Mouse (Mus musculus) spleen, adult 2 months (tissue): ENCODE measurements around the gene Map3k7cl. TPM values are rescaled to one million over a fixed set of nuclear protein-coding genes. Genes with fewer than 3 reads are reported as not detected.

Experiments used
- DNase-seq, 2 experiments: peaks; one replicate each; pipeline versions ENCODE4 v3.0.0 to v3.0.0-alpha.2; 2012 to 2021; ENCODE audit warnings: low spot score in 2 of 2, low read depth in 1 of 2
- H3K27ac ChIP-seq: fragments of 200-500 bp; 2 replicates; pipeline ENCODE4 v1.5.1; 2012; ENCODE audit warnings: low read length, inconsistent platforms; ENCODE audit not compliant: insufficient read depth
- H3K27me3 ChIP-seq: fragments of 200-500 bp; 2 replicates; pipeline ENCODE4 v1.6.1; 2012; ENCODE audit warnings: mild to moderate bottlenecking, moderate library complexity, low read length, inconsistent platforms; ENCODE audit not compliant: control insufficient read depth, insufficient read depth
- H3K36me3 ChIP-seq: fragments of 200-500 bp; 2 replicates; pipeline ENCODE4 v1.6.1; 2012; ENCODE audit warnings: mild to moderate bottlenecking, low read length, inconsistent platforms; ENCODE audit not compliant: control insufficient read depth, insufficient read depth
- H3K4me1 ChIP-seq: fragments of 200-500 bp; 2 replicates; pipeline ENCODE4 v1.6.1; 2011; ENCODE audit warnings: inconsistent platforms; ENCODE audit not compliant: control insufficient read depth, insufficient read depth, insufficient read length
- H3K4me3 ChIP-seq: fragments of 200-500 bp; 2 replicates; pipeline ENCODE4 v1.5.1; 2011; ENCODE audit warnings: mild to moderate bottlenecking, inconsistent platforms; ENCODE audit not compliant: insufficient read depth, insufficient read length; ENCODE audit errors: extremely low read depth
- CTCF ChIP-seq: fragments of 200-500 bp; IDR thresholded peaks from 2 replicates; pipeline ENCODE4 v1.5.1; 2011; ENCODE audit warnings: mild to moderate bottlenecking, inconsistent platforms; ENCODE audit not compliant: insufficient read depth, insufficient read length, insufficient replicate concordance; ENCODE audit errors: extremely low read depth
- POLR2A ChIP-seq: fragments of 200-500 bp; IDR thresholded peaks from 2 replicates; pipeline ENCODE4 v1.6.1; 2011; ENCODE audit warnings: low read depth, low read length, inconsistent platforms
- WGBS: fragments of 180-500 bp; shearing (Covaris S2); methylation state at CpG from one replicate; pipeline ENCODE4 v1.1.7; 2018; 5-methylcytosine and 5-hydroxymethylcytosine counted together
- polyA plus RNA-seq: library from polyadenylated mRNA; depleted of rRNA; stranded (reverse); fragments of >200 nt; gene quantifications from 2 replicates; pipeline ENCODE4 v1.2.3, GENCODE M21; 2012

The Map3k7cl gene
- polyA plus RNA-seq, 1 experiment, result 0.78 TPM

- H3K4me3 ChIP-seq, result no peak overlapping the region
- DNase-seq, result no peak
- no peaks in the 10 kb centered on the region for H3K27me3 ChIP-seq
- H3K4me1 ChIP-seq, result no peaks in the 10 kb centered on the region
- H3K27ac ChIP-seq, result no peak overlapping the region
- WGBS, result 46% methylated on average over 2 of the region's 2 CpGs
- TF ChIP-seq POLR2A, result no peak
- TF ChIP-seq CTCF, result no peak
- H3K36me3 ChIP-seq, result no peaks in the 10 kb centered on the region
Measured at GRCm38 (mm10) chr16:87604883-87605282, 51.8 kb downstream of the Map3k7cl start.

GRCm38 (mm10) chr16:87607383-87607782, 54.3 kb downstream of the Map3k7cl start:
- TF ChIP-seq CTCF, result no peak
- no peak for TF ChIP-seq POLR2A
- no peak overlapping the region for H3K27ac ChIP-seq
- 81% methylated on average over 1 of the region's 1 CpGs for WGBS
- H3K27me3 ChIP-seq, result no peaks in the 10 kb centered on the region
- no peaks in the 10 kb centered on the region for H3K36me3 ChIP-seq
- no peak overlapping the region for H3K4me3 ChIP-seq
- H3K4me1 ChIP-seq, result no peaks in the 10 kb centered on the region
- DNase-seq, result no peak

GRCm38 (mm10) chr16:87607959-87608358, 54.8 kb downstream of the Map3k7cl start:
- WGBS, result 88% methylated on average over 6 of the region's 6 CpGs
- no peaks in the 10 kb centered on the region for H3K27me3 ChIP-seq
- no peak for DNase-seq

GRCm38 (mm10) chr16:87610142-87610541, 57.0 kb downstream of the Map3k7cl start:
- H3K27ac ChIP-seq, result no peak overlapping the region
- WGBS, result 69% methylated on average over 5 of the region's 5 CpGs
- DNase-seq, result no peak

More at GRCm38 (mm10) chr16:87607959-87608358, 54.8 kb downstream of the Map3k7cl start:
- H3K36me3 ChIP-seq, result no peaks in the 10 kb centered on the region
- H3K4me1 ChIP-seq, result no peaks in the 10 kb centered on the region
- no peak overlapping the region for H3K4me3 ChIP-seq
- TF ChIP-seq POLR2A, result no peak
- no peak for TF ChIP-seq CTCF
- no peak overlapping the region for H3K27ac ChIP-seq

GRCm38 (mm10) chr16:87610556-87611295, 57.6 kb downstream of the Map3k7cl start:
- no peaks in the 10 kb centered on the region for H3K36me3 ChIP-seq
- H3K27me3 ChIP-seq, result no peaks in the 10 kb centered on the region
- 68% methylated on average over 21 of the region's 21 CpGs for WGBS
- no peak for TF ChIP-seq CTCF
- TF ChIP-seq POLR2A, result no peak
- no peak overlapping the region for H3K4me3 ChIP-seq
- DNase-seq, result no peak
- H3K27ac ChIP-seq, result peak overlapping the region; percentile 21; the same call in 1 of the 2 replicates
- no peaks in the 10 kb centered on the region for H3K4me1 ChIP-seq

More at GRCm38 (mm10) chr16:87610142-87610541, 57.0 kb downstream of the Map3k7cl start:
- H3K27me3 ChIP-seq, result no peaks in the 10 kb centered on the region
- H3K4me3 ChIP-seq, result no peak overlapping the region
- no peaks in the 10 kb centered on the region for H3K4me1 ChIP-seq
- TF ChIP-seq POLR2A, result no peak
- no peak for TF ChIP-seq CTCF
- H3K36me3 ChIP-seq, result no peaks in the 10 kb centered on the region

- H3K27ac ChIP-seq, result no peak overlapping the region
- 85% methylated on average over 14 of the region's 14 CpGs for whole genome bisulfite sequencing
- no peak overlapping the region for H3K4me3 ChIP-seq
- no peaks in the 10 kb centered on the region for H3K36me3 ChIP-seq
- H3K27me3 ChIP-seq, result no peaks in the 10 kb centered on the region
- TF ChIP-seq POLR2A, result no peak
- TF ChIP-seq CTCF, result no peak
- DNase-seq, result no peak
- H3K4me1 ChIP-seq, result no peaks in the 10 kb centered on the region
Measured at GRCm38 (mm10) chr16:87611420-87611819, 58.3 kb downstream of the Map3k7cl start.

GRCm38 (mm10) chr16:87612218-87612838, 59.2 kb downstream of the Map3k7cl start:
- H3K36me3 ChIP-seq, result no peaks in the 10 kb centered on the region
- DNase-seq, result no peak
- WGBS, result 84% methylated on average over 15 of the region's 15 CpGs
- TF ChIP-seq POLR2A (no peak), CTCF (no peak)
- no peak overlapping the region for H3K27ac ChIP-seq
- no peaks in the 10 kb centered on the region for H3K27me3 ChIP-seq
- no peak overlapping the region for H3K4me3 ChIP-seq
- no peaks in the 10 kb centered on the region for H3K4me1 ChIP-seq
